Mouse (Mus musculus) intestine, embryonic 15.5 days (tissue): ENCODE data around the gene Ppp1r21. TPM values are rescaled to one million over a fixed set of nuclear protein-coding genes. Genes with fewer than 3 reads are reported as not detected.

Experiments used
- ATAC-seq: fragments of 200-750 bp; cut with Nextera tagmentation; 2 replicates; pipeline ENCODE4 v1.8.0; 2017; ENCODE audit warnings: moderate TSS enrichment, moderate library complexity
- H3K27ac ChIP-seq: fragments of 300-500 bp; sonication (generic); 2 replicates; pipeline ENCODE4 v1.5.1; 2015; ENCODE audit warnings: mild to moderate bottlenecking, inconsistent platforms
- H3K27me3 ChIP-seq: fragments of 300-500 bp; sonication (generic); replicated peaks from 2 replicates; pipeline ENCODE4 v1.6.1; 2015; ENCODE audit warnings: inconsistent platforms
- H3K36me3 ChIP-seq: fragments of 300-500 bp; sonication (generic); 2 replicates; pipeline ENCODE4 v1.6.1; 2015; ENCODE audit warnings: inconsistent platforms
- H3K4me1 ChIP-seq: fragments of 300-500 bp; sonication (generic); replicated peaks from 2 replicates; pipeline ENCODE4 v1.6.1; 2015; ENCODE audit warnings: inconsistent platforms
- H3K4me2 ChIP-seq: fragments of 300-500 bp; sonication (generic); replicated peaks from 2 replicates; pipeline ENCODE4 v1.6.1; 2015; ENCODE audit warnings: mild to moderate bottlenecking, inconsistent platforms
- H3K4me3 ChIP-seq: fragments of 300-500 bp; sonication (generic); replicated peaks from 2 replicates; pipeline ENCODE4 v1.5.1; 2015; ENCODE audit warnings: inconsistent platforms
- H3K9ac ChIP-seq: fragments of 300-500 bp; sonication (generic); 2 replicates; pipeline ENCODE4 v1.6.1; 2015; ENCODE audit warnings: inconsistent platforms
- H3K9me3 ChIP-seq: fragments of 300-500 bp; sonication (generic); 2 replicates; pipeline ENCODE4 v1.6.1; 2016; ENCODE audit warnings: inconsistent platforms
- WGBS: fragments of 180-500 bp; shearing (Covaris S2); methylation state at CpG from one replicate; pipeline ENCODE4 v1.1.7; 2015; 5-methylcytosine and 5-hydroxymethylcytosine counted together
- polyA plus RNA-seq: library from polyadenylated mRNA; unstranded; fragments of >200 nt; fragmentation: Nextera tagmentation; extraction: Ambion mirVana; gene quantifications from 2 replicates; pipeline ENCODE4 v1.2.1, GENCODE M21; 2015

Ppp1r21 gene
- polyA plus RNA-seq, 1 experiment from 2014 or later: 21.4 TPM

DNA sequence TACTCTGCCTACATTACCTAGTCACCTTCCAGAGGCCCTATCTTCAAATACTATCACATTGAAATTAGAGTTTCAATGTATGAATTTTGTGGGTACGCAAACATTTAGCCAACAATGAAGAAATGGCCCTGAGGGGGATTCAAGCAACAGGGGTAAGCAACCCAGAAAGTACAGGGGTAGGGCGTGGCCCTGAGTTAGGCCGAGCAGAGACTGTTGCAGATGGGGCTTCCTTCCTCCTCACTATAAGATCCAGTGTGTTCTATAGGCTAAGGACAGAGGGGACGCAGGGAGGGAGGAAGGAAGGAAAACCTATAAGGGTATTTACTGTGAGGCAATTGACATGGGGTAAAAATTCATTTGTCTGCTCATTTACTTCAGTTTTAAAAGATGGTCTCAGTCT lies 94.5 kb downstream of the Ppp1r21 start:
- no peak for ATAC-seq
- WGBS: 83% methylated on average over 4 of the region's 4 CpGs

GRCm38 (mm10) chr17:88625350-88625749 lies 95.4 kb downstream of the Ppp1r21 start:
- no peak overlapping the region for H3K4me2 ChIP-seq

More for the DNA sequence above, 94.5 kb downstream of the Ppp1r21 start:
- Histone ChIP-seq H3K9me3 (no peaks in the 10 kb centered on the region), H3K27ac (no peak overlapping the region), H3K4me2 (no peak overlapping the region), H3K4me3 (no peak overlapping the region), H3K9ac (no peak overlapping the region), H3K36me3 (no peaks in the 10 kb centered on the region), H3K4me1 (peaks cover 29% of the 10 kb centered on the region), H3K27me3 (no peaks in the 10 kb centered on the region)

GRCm38 (mm10) chr17:88625931-88626330 lies 96.0 kb downstream of the Ppp1r21 start:
- whole genome bisulfite sequencing: 38% methylated on average over 7 of the region's 7 CpGs
- no peaks in the 10 kb centered on the region for H3K27me3 ChIP-seq
- H3K4me3 ChIP-seq: no peak overlapping the region
- ATAC-seq: peak; percentile 2; the same call in 1 of the 2 replicates
- peaks cover 44% of the 10 kb centered on the region for H3K4me1 ChIP-seq
- no peak overlapping the region for H3K9ac ChIP-seq
- H3K27ac ChIP-seq: peak overlapping the region; percentile 93
- H3K9me3 ChIP-seq: no peaks in the 10 kb centered on the region
- H3K36me3 ChIP-seq: no peaks in the 10 kb centered on the region
- H3K4me2 ChIP-seq: peak overlapping the region; percentile 52

More at GRCm38 (mm10) chr17:88625350-88625749, 95.4 kb downstream of the Ppp1r21 start:
- H3K4me3 ChIP-seq: no peak overlapping the region
- H3K27me3 ChIP-seq: no peaks in the 10 kb centered on the region
- H3K9me3 ChIP-seq: no peaks in the 10 kb centered on the region
- 88% methylated on average over 13 of the region's 13 CpGs for WGBS
- peak overlapping the region; percentile 93 for H3K27ac ChIP-seq
- H3K4me1 ChIP-seq: peaks cover 39% of the 10 kb centered on the region
- no peak overlapping the region for H3K9ac ChIP-seq
- H3K36me3 ChIP-seq: no peaks in the 10 kb centered on the region
- no peak for ATAC-seq

DNA sequence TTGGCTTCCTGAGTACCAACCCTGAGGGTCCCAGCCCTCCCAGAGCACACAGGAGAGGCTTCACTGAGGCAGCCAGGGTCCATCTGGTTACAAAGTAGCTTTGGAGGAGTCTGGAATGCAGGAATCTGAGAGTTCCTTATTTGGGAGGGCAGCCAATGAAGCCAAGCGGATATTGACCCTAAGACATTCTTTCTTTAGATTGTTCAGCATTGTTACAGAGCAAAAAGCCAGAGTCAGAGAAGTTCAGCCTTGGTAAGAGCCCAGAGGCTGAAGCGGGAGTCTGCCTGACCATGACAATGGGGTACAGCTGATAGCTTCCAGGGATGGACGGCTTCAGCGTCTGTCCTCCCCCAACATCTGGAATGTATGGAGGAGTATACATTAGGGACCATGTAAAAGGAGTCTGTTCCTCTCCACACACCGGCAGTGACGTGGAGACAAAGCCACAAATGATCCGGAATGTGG lies 96.5 kb downstream of the Ppp1r21 start:
- Histone ChIP-seq H3K9ac (no peak overlapping the region), H3K27me3 (no peaks in the 10 kb centered on the region), H3K27ac (peak overlapping the region; percentile 93), H3K4me3 (peak overlapping the region; percentile 16), H3K4me2 (peak overlapping the region; percentile 52), H3K4me1 (peaks cover 44% of the 10 kb centered on the region), H3K9me3 (no peaks in the 10 kb centered on the region), H3K36me3 (no peaks in the 10 kb centered on the region)
- ATAC-seq: peak; percentile 30
- WGBS: 27% methylated on average over 7 of the region's 7 CpGs

DNA sequence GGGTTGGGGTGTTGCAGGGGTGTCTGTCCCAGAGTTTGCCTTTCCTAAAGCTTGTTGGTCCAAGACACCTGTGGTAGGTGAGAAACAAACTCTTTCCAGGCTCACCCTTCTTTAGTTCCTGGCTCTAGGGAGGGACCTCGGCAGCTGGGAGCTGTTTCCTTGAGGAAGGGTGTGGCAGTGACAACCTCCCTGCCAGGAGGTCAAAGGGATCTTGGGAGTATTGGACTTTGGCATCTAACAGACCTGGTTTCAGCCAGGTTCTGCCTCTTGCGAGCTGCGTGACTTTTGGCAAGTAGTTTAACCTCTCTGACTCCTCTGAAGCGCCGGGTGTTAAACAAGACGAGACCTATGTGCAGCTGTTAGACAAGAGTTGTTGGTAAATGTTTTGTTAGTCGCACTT lies 97.2 kb downstream of the Ppp1r21 start:
- no peaks in the 10 kb centered on the region for H3K9me3 ChIP-seq
- H3K4me2 ChIP-seq: peak overlapping the region; percentile 52
- WGBS: 34% methylated on average over 7 of the region's 7 CpGs
- ATAC-seq: peak; percentile 76
- peak overlapping the region; percentile 16 for H3K4me3 ChIP-seq
- H3K27ac ChIP-seq: peak overlapping the region; percentile 93
- peaks cover 44% of the 10 kb centered on the region for H3K4me1 ChIP-seq
- H3K36me3 ChIP-seq: no peaks in the 10 kb centered on the region
- no peaks in the 10 kb centered on the region for H3K27me3 ChIP-seq
- no peak overlapping the region for H3K9ac ChIP-seq

DNA sequence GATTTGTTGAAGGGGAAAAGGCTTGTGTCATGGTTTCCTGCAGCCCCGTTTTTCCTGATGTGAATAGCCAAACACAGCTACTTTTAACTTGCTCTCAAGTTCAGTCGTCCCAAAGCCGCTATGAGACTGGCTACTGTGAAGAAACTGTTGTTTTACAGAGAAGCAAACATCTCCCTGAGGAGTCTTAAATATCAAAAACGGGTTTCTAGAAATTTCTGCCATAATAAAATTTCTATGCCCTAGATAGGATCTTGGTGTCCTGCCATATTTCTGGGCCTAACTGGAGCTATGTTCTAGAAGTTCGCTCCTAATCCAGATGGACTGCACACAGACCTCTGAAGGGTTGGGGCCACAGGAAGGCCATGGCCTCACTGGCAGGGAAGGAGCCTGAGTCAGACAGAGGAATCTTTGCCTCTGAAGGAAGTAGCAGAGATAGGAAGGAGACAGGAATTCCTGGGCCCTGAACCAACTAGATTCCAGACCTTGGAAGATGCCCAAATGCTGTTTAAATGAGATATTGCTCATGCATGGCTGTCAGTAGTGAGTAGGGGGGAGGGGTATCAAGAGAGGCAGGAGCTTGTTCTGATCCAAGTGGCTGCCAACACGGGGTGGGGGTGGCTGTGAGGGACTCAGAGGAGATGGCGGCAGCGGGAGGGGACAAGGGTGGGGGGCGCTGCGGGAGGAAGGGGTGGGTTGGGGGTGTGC lies 98.9 kb downstream of the Ppp1r21 start:
- H3K9ac ChIP-seq: no peak overlapping the region
- peak; percentile 37 for ATAC-seq
- H3K4me1 ChIP-seq: peaks cover 44% of the 10 kb centered on the region
- peak overlapping the region; percentile 52 for H3K4me2 ChIP-seq
- no peaks in the 10 kb centered on the region for H3K9me3 ChIP-seq
- H3K36me3 ChIP-seq: no peaks in the 10 kb centered on the region
- no peaks in the 10 kb centered on the region for H3K27me3 ChIP-seq
- WGBS: 18% methylated on average over 10 of the region's 10 CpGs
- H3K27ac ChIP-seq: peak overlapping the region; percentile 93
- H3K4me3 ChIP-seq: no peak overlapping the region

GRCm38 (mm10) chr17:88629381-88629759 lies 99.5 kb downstream of the Ppp1r21 start:
- Histone ChIP-seq H3K4me3 (0 out of 2 replicates have a peak overlapping the region, but pooled peaks have one; percentile 6), H3K9me3 (no peaks in the 10 kb centered on the region), H3K4me2 (peak overlapping the region; percentile 52), H3K9ac (no peak overlapping the region), H3K36me3 (no peaks in the 10 kb centered on the region), H3K27ac (peak overlapping the region; percentile 93), H3K4me1 (peaks cover 44% of the 10 kb centered on the region), H3K27me3 (no peaks in the 10 kb centered on the region)
- WGBS: 20% methylated on average over 4 of the region's 4 CpGs
- peak; percentile 24 for ATAC-seq

DNA sequence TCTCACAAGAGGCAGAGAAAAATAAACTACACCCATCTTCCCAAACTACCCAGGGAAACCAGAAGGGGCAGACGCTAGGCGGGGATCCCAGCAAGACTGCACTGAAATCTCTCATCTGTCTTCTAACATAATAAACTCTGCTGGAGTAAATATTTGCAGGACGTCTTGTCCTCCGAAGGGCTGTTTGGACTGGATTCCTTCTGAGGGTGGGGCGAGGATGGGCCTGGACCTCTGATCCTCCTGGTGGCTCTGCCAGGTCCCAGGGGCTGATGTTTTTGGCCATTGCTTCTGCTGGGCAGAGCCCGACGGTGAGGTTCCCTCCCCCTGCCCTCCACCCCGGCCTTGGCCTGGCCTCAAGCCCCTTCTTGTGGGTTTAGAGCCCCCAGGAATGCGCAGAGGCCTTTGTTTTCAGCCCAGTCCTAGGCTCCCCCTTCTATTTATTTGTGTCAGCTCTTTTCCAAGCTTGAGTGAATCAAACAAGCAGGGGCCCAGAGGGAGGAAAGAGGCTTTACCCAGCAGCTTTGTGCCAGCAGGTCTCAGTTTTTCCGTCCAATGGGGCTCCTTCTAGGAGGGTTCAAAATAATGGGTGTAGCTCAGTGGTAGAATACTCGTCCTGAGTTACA lies 100.1 kb downstream of the Ppp1r21 start:
- Histone ChIP-seq H3K9ac (0 out of 2 replicates have a peak overlapping the region, but pooled peaks have one; percentile 33), H3K27me3 (no peaks in the 10 kb centered on the region), H3K4me3 (no peak overlapping the region), H3K9me3 (no peaks in the 10 kb centered on the region), H3K4me2 (peak overlapping the region; percentile 52), H3K27ac (peak overlapping the region; percentile 93), H3K36me3 (no peaks in the 10 kb centered on the region), H3K4me1 (peaks cover 44% of the 10 kb centered on the region)
- 10% methylated on average over 11 of the region's 11 CpGs for WGBS
- ATAC-seq: peak; percentile 61

- Histone ChIP-seq H3K4me2 (peak overlapping the region; percentile 52; the same call in 1 of the 2 replicates), H3K4me3 (no peak overlapping the region), H3K27me3 (no peaks in the 10 kb centered on the region), H3K9ac (0 out of 2 replicates have a peak overlapping the region, but pooled peaks have one; percentile 33), H3K4me1 (peaks cover 40% of the 10 kb centered on the region), H3K36me3 (0 out of 2 replicates have a peak, but pooled peaks cover 2% of the 10 kb centered on the region), H3K27ac (peak overlapping the region; percentile 93), H3K9me3 (no peaks in the 10 kb centered on the region)
- WGBS: 77% methylated on average over 3 of the region's 3 CpGs
- ATAC-seq: no peak
Observed at GRCm38 (mm10) chr17:88630554-88630948, 100.6 kb downstream of the Ppp1r21 start.

GRCm38 (mm10) chr17:88632631-88633030 lies 102.7 kb downstream of the Ppp1r21 start:
- Histone ChIP-seq H3K9me3 (no peaks in the 10 kb centered on the region), H3K4me2 (no peak overlapping the region), H3K27me3 (no peaks in the 10 kb centered on the region), H3K4me3 (no peak overlapping the region), H3K4me1 (peaks cover 23% of the 10 kb centered on the region), H3K9ac (no peak overlapping the region), H3K27ac (no peak overlapping the region), H3K36me3 (peaks cover 12% of the 10 kb centered on the region; the same call in 1 of the 2 replicates)
- ATAC-seq: no peak
- WGBS: 77% methylated on average over 3 of the region's 3 CpGs

GRCm38 (mm10) chr17:88636076-88636475 lies 106.2 kb downstream of the Ppp1r21 start:
- no peak overlapping the region for H3K9ac ChIP-seq
- H3K27me3 ChIP-seq: no peaks in the 10 kb centered on the region
- H3K4me1 ChIP-seq: 0 out of 2 replicates have a peak, but pooled peaks cover 3% of the 10 kb centered on the region
- no peaks in the 10 kb centered on the region for H3K9me3 ChIP-seq
- whole genome bisulfite sequencing: 82% methylated on average over 14 of the region's 14 CpGs
- no peak overlapping the region for H3K4me3 ChIP-seq
- H3K27ac ChIP-seq: no peak overlapping the region
- peaks cover 12% of the 10 kb centered on the region; the same call in 1 of the 2 replicates for H3K36me3 ChIP-seq
- no peak overlapping the region for H3K4me2 ChIP-seq
- no peak for ATAC-seq

DNA sequence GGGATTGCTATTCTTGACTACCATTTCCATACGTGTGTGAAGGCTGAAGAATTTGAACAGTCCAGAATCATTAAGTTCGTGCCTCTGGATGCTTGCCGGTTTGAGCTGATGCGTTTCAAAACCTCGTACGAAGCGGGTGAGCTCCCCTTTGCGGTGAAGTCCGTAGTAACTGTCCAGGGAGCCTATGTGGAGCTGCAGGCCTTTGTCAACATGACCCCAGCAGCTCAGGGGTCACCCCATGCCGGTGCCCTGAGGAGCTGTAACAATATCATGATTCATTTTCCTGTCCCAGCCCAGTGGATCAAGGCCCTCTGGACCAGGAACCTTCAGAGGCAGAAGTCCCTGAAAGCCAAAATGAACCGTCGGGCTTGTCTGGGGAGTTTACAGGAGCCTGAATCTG lies 106.7 kb downstream of the Ppp1r21 start:
- H3K9me3 ChIP-seq: no peaks in the 10 kb centered on the region
- H3K4me2 ChIP-seq: no peak overlapping the region
- no peak overlapping the region for H3K9ac ChIP-seq
- no peak overlapping the region for H3K4me3 ChIP-seq
- no peaks in the 10 kb centered on the region for H3K27me3 ChIP-seq
- no peak for ATAC-seq
- 48% methylated on average over 12 of the region's 12 CpGs for WGBS
- H3K27ac ChIP-seq: no peak overlapping the region
- H3K4me1 ChIP-seq: 0 out of 2 replicates have a peak, but pooled peaks cover 3% of the 10 kb centered on the region
- H3K36me3 ChIP-seq: peaks cover 12% of the 10 kb centered on the region; the same call in 1 of the 2 replicates
